Mouse (Mus musculus): ENCODE measurements around the gene Ckm.

The Ckm gene

DNA sequence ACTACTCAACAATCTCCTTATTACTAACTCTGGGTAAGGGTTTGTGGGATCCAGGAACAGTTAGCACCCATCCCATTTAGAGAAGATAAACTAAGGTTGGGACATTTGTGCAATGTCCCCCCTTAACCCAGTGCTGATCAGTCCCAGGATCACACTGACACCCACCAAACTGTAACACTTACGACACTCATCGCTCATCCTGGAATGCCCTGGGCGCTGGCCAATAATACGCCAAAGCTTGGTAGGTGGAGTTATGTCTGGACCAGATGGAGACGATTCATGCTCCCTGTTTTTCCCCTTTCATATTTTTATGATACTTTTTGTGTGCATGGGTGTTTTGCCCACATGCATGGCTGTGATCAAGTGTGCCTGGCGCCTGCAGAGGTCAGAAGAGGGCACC is 25.8 kb downstream of the Ckm start:
- in situ Hi-C loops (cut with MboI, MseI), result no loop called here

DNA sequence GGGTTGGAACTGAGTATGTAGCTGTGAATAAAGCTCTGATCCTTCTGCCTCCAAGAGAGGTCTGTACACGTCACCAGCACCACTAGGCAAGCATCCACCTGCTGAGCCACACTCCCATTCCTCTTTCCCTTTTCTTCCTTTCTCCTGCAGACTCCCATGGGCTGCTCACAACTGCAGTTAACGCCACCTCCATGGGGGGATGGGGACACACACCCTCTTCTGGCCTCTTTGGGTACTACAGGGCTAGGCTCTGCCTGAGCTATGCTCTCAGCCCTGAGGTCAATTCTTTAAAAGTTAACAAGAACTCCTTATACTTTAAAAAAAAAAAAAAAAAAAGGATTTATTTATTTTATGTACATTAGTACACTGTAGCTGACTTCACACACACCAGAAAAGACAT is 27.9 kb downstream of the Ckm start:
- in situ Hi-C loops (cut with MboI, MseI), result no loop called here

DNA sequence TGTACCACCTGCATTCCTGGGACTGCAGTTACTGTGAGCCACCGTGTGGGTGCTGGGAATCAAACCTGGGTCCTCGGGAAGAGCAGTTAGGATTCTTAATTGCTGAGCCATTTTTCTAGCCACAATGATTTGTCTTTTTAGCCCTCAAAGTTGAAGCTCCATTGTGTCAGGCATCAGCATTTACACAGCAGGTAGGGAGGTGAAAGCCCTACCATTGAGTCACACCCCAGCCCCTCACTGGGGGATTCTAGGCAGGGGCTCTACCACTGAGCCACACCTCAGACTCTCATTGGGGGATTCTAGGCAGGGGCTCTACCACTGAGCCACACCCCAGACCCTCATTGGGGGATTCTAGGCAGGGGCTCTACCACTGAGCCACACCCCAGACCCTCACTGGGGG is 31.7 kb downstream of the Ckm start:
- in situ Hi-C loops (cut with MboI, MseI), result no loop called here

DNA sequence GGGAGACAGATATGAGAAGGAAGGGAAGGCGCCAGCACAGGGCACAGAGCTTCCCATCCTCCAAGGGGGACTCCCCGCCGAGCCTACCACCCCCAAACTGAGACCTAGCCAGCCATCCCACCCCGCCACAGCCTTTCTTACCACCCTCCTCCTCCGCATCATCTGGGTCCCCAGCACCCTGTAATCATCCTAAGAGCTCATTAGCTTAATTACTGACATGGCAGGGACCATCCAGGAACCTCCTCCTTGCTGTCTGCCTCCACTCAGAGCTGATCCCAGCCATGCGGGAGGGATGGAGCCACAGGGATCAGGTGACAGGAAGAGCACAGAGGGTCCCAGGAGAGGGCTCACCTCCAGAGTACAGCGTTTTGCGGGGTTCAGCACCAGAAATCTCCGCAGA is 32.5 kb downstream of the Ckm start:
- in situ Hi-C loops (cut with MboI, MseI), result no loop called here

DNA sequence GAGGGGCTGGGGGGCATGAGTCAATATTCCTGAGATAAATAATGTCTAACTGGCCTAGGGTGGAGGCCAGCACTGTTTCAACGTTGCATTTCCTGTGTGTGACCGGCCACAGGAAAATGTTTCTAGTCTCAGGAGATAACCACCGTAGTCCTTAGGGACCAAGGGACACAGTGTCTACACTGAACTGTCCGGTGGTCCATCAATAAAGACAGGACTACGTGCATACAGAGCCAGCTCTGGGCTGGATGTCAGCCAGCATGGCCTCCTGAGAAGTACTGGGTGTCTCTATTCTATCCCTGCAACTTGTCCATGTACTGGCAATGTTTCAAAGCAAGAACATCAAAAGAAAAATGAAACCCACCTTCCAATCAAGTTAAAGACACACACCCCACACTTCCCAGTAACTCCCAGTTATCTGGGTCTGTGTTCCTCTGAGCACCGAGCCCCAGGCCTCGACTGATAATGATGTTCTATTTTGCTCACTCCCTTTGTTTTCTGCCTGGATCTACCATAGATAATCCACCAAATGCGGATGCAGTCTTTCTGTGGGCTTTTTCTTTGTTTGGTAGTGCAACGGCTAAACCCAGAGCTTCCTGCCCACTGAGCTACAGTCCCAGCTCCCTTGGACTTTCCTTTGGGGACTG is 37.0 kb downstream of the Ckm start:
- in situ Hi-C loops (cut with MboI, MseI), result no loop called here

DNA sequence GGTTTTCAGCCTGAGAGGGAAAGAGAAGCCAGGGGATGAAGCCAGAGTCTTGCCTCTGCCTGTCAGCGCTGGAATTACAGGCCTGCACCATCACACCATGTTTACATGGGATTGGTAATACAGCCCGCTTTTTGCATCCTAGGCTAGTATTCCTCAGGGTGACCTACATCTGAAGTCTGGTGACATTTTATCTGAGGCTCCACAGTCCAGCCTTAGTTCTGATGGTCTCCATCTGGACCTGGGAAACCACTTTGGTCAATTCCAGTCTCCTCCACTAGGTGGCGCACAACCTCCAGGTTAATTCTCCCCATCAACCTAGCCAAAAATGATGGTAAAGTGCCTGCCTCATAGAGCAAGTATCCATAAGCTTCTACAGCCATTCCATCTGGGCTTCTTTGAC is 38.8 kb downstream of the Ckm start:
- in situ Hi-C loops (cut with MboI, MseI), result no loop called here

DNA sequence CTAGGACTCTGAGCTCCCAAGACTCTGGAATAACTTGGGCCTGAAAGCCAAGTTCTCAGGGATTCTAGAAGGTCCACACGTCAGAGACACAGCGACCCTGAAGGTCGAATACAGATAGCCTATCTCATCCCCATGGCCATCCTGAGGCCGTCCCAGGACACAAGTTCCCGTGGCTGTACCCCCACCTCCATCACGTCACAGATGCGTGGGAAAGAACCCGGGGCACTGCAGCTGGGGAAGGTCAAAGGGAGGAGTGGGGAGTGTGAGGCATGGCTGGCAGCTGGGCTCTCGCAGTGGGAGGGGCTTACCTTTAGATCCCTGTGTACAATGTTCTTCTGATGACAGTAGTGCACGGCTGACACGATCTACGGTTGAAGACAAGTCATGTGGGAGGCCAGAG is 40.2 kb downstream of the Ckm start:
- in situ Hi-C loops (cut with MboI, MseI), result no loop called here

- in situ Hi-C loops (cut with MboI, MseI), result no loop called here
These were observed 43.1 kb downstream of the Ckm start for GRCm38 (mm10) chr7:19447689-19448088.

DNA sequence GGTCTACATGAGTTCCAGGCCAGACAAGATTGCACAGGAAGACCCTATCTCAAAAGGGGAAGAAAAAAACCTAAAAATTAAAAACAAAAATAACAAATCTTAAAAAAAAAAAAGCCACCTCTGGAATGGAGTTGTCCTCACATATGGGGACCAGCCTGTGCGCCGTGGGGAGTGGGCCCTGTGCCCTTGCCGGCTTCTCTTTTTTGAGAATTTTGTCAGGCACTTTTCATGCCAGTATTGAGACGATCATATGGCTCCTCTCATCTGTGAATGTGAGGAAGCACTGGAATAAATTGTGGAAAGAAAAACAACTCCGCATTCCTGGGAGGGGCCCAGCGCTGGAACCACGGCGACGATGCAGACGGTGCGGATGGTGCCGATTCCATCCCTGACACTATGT is 44.6 kb downstream of the Ckm start:
- in situ Hi-C loops (cut with MboI, MseI), result no loop called here

DNA sequence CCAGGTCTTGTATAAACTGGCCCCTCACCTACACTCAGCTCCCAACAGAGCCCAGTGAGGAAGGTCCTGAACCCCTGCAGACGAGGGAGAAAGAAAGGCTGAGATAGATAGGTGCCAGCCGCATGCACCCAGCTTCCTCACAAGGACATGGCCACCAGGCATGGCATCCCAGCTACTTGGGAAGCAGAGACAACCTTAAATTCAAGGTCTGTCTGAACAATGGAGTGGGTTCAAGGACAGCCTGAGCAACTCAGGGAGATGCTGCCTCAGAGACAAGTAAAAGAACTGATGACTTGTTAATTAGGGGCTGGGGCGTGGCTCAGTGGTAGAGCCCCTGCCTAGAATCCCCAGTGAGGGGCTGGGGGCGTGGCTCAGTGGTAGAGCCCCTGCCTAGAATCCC is 50.6 kb downstream of the Ckm start:
- in situ Hi-C loops (cut with MboI, MseI), result loop anchor here (5.0 kb wide), 1 partner anchor 63 kb away; no protein-coding TSS in a partner anchor

DNA sequence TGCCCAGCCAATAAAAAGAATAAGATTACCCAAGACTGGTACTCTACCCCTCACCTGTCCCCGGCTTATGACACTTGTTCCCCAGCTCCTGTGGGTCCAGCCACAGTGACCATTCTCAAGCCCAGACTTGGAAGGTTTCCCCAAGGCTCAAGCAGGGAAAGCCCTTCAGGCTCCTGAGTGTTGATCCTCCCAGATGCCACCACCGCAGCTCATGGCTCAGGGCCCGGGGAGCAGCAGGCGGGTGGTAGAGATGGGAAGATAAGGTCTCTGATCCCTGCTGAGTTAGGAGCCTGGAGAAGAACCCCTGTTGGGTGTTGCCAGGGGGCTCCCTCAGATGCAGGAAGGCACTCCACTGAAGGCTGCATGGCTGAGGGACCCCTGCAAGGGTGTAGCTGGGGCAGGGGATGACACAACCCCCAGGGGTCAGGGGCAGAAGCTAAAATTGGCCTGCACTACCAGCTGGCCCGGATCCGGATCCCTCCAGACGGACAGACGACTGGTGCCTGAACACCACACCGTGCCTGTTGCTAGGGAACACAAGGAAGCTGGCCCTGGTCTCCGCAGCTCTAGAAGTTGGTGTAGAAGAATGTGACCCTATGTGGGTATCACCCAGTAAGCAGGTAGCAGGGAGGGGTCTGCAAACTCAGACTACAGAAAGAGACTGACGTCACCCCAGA is 51.4 kb downstream of the Ckm start:
- in situ Hi-C loops (cut with MboI, MseI), result loop anchor here (5.0 kb wide), 1 partner anchor 64 kb away; no protein-coding TSS in a partner anchor

- in situ Hi-C loops (cut with MboI, MseI), result loop anchor here (5.0 kb wide), 1 partner anchor 64 kb away; no protein-coding TSS in a partner anchor
These were observed 52.1 kb downstream of the Ckm start for GRCm38 (mm10) chr7:19456628-19457027.

GRCm38 (mm10) chr7:19457414-19458071 is 53.0 kb downstream of the Ckm start:
- in situ Hi-C loops (cut with MboI, MseI), result loop anchor here (5.0 kb wide), 1 partner anchor 65 kb away; no protein-coding TSS in a partner anchor

- in situ Hi-C loops (cut with MboI, MseI), result loop anchor here (5.0 kb wide), 1 partner anchor 66 kb away; no protein-coding TSS in a partner anchor
These were observed 53.5 kb downstream of the Ckm start for GRCm38 (mm10) chr7:19458072-19458486.

DNA sequence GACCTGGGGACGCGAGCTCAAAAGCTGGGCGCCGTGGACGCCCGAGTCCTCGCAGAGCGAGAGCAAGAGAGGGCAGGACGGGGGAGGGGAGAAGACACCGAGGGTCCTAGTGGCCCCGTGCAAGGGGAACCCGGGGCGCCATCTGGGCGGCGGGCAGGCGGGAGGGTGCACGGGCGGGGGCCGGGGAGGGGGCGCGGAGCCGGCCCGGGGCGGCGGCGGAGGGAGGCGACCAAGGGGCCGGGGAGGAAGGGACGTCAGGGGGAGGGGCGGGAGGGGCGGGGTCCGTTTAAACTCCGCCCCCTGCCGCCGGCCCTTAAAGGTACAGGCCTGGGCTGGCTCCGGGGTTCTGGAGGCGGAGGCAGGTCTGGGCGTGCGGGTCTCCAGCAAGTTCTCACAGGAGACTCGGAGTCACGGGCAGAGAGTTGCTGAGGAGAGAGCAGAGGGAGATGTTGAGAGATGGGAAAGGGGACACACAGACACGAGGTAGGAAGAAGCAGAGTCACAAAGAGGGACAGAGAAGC is 54.1 kb downstream of the Ckm start, which contains the start of gene Mark4:
Mark4 (minus strand) TSS at position 231 of the 521 bp plus-strand sequence.
- in situ Hi-C loops (cut with MboI, MseI), result loop anchor here (5.0 kb wide), 1 partner anchor 66 kb away; no protein-coding TSS in a partner anchor

DNA sequence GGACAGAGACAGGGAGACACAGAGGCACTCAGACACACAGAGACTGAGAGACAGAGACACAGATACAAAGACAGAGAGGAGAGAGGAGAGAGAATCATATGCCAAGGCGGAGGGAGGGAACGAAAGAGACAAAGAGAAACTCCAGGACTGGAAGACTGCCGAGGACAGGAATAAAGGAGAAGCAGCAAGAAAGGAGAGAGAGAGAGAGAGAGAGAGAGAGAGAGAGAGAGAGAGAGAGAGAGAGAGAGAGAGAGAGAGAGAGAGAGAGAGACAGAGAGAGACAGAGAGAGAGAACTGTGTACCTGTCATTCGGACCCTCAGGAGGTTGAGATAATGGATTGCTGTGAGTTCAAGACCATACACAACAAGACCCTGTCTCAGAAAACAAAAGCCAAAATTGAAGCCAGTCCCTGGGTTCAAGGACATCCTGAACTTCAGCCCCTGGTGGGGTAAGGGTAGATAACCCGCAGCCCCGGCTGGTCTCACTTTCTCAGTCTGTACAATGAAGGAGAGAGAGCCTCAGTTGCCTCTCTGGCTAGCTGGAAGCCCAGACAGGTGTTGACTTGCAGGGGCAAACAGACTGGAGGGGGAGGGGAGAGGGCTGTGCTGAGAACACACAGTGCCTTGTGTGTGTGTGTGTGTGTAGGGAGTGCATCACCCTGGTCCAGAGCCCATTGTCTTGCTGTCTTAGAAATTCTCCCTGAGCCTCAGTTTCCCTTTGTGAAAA is 54.7 kb downstream of the Ckm start:
- in situ Hi-C loops (cut with MboI, MseI), result loop anchor here (5.0 kb wide), 1 partner anchor 67 kb away; no protein-coding TSS in a partner anchor

GRCm38 (mm10) chr7:19460500-19460899 is 55.9 kb downstream of the Ckm start:
- in situ Hi-C loops (cut with MboI, MseI), result no loop called here

- in situ Hi-C loops (cut with MboI, MseI), result no loop called here
These were observed 56.9 kb downstream of the Ckm start for GRCm38 (mm10) chr7:19461488-19461887.

DNA sequence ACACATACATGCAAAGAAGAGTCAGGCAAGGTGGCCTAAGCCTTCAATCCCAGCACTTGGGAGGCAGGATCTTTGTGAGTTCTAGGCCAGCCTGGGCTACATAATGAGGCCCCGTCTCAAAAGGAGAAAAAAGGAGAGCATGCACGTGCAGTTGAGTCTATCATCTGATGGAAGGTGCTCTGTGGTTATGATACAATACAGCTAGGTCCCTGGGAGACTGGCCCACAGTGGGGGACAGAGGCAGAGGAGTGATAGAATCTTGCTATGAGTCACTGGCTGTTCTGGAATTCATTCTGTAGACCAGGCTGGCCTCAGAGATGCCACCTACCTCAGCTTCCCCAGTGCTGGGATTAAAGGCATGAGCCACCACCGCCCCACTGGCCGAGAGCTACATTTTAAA is 57.9 kb downstream of the Ckm start:
- in situ Hi-C loops (cut with MboI, MseI), result no loop called here

DNA sequence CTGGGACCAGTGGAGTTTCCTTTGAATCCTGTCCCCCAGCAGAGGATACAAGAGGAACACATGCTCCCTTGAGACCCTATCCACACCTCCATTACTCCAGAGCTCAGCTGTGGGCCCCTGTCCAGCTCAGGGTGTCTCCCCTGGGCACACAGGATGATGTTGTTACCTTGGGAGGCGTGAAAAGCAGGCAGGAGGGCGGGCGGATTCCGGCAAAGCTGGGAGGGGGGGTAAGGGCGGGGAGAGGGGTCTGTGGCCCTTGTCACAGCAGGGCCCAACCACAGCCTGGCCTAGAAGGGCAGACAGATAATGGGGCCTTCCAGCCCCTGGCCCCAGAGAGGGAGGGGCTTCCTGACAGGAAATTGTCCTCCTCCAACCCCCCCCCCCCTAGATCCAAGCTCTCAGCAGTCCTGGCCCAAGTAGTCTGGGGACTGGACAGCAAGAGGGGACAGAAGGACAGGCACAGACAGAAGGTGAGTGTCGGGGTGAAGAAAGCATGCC is 58.4 kb downstream of the Ckm start, which contains the start of gene Exoc3l2:
Exoc3l2 (plus strand) TSS at position 448 of the 498 bp plus-strand sequence.
- in situ Hi-C loops (cut with MboI, MseI), result no loop called here
